Mouse (Mus musculus) gastrocnemius, adult 8-10 months (tissue): ENCODE results near the gene Sri. TPM values are rescaled to one million over a fixed set of nuclear protein-coding genes. Genes with fewer than 3 reads are reported as not detected.
"Not testable (repeated sequence)": the region's sequence is repeated elsewhere in the genome, so short reads cannot be mapped to it uniquely, and the experiment has no call there.

Experiments used
- DNase-seq, 2 experiments: peaks; one replicate each; pipeline ENCODE4 v3.0.0; 2022; ENCODE audit warnings: low spot score in 2 of 2
- total RNA-seq, 4 experiments: library from RNA; stranded (reverse); gene quantifications; 2 replicates each; pipeline ENCODE4 v1.2.4; 2022

The Sri gene
- total RNA-seq, result 10 to 100 TPM in 3 of 4 experiments, 1 to 10 TPM in 1; 8.0 to 22.0 (median 16.0) TPM

DNA sequence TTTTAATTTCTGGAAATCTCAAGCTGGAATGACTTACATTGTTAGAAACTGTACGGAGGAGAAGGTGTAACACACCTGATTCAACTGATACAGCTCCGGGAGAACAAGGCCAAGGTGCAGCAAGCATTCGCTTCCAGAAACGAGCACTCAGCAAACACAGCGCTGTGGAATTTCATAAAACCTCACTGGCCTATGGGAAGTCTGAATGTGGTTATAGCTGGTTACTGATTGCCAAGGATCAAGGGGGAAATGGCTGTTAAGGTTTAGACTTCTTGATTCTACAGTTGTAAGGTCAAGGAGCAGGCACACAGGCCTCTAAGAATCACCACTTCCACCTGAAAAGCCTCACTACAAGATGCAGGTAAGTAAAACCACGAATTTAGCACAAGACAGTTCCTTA, at the start of gene Sri:
Gene Sri, plus strand, starts transcription at position 224 of the 400 bp plus-strand sequence.
- no peak for DNase-seq

DNA sequence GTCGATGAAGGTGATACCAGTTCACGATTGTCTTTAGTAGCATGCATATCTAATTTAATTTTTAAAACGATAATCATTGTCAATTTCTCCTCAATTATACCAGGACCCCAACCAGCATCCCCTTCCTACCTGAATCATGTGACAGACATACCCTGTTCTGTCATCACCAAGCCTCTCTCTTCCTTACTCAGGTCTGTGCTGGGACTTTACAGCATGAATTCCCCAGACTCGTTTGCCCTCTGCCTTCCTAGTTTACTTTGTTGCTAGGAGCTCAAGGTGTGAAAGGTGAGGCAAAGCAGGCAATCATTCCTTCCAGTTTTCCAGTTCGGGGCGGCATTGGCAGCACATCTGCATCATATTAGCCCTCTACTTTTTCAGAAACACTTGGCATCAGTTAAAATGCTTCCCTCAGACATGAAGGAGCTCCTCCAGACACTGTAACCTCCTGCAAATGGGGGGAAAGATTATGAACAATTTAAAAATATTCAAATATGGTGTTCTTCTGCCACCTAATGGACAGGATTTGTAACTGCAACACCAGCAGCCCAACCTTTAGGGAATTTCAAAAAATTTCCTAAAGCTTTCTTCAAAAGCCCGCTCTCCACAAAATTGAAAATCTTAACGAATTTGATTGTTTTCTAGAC, 49.4 kb upstream of the Sri start:
- DNase-seq, result no peak

DNA sequence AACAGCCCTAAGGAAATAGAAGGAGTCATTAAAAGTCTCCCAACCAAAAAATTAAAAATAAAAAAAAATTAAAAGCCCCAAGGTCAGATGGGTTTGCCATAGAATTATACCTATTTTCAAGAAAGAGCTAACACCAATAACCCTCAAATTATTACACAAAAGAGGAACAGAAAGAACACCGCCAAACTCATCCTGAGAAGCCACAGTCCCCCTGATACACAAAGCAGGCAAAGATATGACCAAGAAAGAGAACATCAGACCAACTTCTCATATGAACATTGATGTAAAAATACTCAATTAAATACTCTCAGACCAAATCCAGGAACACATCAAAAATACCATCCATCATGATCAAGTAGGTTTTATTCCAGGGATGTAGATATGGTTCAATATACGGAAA, 48.8 kb upstream of the Sri start:
- no peak for DNase-seq

DNA sequence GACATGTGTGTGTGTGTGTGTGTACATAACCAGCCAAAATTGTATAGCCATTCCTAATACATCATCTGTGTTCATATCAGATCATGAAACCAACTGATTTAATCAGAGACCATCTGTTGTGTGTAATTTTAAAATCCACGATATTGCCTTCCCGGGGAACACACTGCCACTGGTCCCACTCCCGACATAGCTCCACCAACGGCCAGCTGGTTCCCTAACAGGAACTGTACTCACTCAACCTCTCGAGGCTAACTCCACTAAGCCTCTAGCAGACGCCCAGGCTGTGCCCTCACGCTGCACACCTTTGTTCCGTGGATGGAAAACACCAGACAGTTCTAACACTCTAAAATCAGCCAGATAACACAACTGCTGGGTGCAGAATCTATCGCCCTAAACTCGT, 45.4 kb upstream of the Sri start:
- no peak for DNase-seq

DNA sequence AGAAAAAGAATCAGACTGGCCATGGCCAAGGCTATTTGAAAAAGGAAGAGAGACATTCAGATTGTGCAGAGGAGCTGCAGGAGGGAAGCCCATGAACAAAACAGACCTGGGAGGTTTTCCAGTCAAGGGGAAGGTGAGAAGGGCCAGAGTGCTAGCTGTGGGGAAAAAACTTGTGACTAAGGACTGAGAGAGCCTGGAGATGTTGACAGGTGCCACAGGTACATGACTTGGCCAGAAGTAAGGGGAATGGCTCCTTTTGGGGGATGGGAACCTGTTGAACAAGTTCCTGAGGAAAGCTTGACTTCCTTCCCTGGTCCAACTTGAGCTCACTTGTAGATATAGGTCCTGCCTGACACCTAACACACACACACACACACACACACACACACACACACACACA, 43.1 kb upstream of the Sri start:
- no peak for DNase-seq

DNA sequence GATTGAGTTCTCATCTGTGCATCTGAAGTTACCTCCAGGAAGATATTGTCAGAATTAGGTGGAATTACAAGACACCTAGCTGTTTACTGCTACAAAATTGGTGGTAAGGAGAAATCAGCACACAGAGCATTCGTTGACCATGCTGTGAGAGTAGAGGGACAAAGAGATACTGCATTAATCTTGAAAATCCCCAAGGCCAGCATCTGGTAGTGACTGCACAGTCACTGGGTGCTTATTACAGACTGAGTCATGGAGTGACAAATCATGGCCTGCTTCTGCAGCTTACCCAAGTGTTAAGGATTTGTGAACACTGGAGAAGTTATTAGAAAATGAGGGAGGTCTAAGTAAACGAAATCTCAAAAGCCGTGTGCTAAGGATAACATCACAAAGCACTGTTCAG, 32.6 kb upstream of the Sri start:
- no peak for DNase-seq

DNA sequence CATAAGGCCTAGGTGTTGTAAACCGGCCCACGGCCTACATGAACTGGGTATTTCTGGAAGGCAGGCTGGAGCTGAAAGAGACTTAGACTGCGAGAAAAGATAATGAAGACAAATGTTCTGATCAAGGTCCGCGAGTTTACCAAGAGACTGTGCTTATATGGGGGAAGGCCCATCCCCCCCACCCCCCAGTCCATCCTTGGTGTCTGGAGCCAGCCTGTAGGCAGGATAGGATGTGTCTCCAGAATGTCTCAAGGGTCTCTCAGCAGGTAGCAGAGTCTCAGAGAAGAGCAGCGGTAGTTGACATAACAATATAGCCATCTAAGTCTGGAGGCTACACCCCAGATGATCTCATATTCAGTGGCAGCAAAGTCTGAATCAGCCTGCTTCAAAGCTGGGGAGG, 11.3 kb upstream of the Sri start:
- not testable (repeated sequence) for DNase-seq

DNA sequence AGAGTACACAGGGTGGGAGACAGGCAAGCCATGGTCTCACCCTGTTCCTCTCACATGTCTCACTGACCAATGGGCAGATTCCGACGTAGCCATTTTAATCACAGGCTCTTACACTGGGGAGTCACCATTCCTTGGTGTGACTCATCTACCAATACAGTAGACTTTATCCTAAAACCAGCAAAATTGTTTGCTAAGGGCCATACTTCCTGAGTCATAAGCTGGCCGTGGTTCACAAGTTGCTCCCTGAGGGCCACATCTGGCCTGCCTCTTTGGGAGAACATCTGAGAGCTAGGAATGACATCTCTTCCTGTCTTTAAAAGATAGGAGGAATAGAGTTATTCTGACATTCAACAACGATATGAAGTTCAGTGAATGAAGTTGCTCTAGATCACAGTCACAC, 7.9 kb downstream of the Sri start:
- peak in 1 of 2 experiments; percentile 28 for DNase-seq

DNA sequence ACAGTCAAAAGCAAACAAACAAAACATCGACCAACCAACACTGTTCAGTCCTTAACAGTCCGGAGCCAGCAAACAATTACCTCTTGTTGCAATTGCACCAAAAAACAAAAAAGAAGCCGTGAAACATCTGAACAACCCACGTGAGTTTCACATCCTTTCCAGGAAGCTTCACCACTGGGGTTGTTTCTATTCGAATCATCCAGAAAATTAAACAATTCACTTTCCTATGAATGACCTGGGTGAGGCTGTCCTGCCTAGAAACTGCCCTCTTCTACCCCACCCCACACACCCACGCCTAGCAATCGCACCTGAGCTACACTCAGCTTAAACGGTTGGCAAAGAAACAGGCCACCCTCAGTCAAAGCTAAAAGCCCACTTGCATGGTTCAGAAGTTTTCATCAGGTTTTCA, 9.8 kb downstream of the Sri start:
- no peak for DNase-seq

DNA sequence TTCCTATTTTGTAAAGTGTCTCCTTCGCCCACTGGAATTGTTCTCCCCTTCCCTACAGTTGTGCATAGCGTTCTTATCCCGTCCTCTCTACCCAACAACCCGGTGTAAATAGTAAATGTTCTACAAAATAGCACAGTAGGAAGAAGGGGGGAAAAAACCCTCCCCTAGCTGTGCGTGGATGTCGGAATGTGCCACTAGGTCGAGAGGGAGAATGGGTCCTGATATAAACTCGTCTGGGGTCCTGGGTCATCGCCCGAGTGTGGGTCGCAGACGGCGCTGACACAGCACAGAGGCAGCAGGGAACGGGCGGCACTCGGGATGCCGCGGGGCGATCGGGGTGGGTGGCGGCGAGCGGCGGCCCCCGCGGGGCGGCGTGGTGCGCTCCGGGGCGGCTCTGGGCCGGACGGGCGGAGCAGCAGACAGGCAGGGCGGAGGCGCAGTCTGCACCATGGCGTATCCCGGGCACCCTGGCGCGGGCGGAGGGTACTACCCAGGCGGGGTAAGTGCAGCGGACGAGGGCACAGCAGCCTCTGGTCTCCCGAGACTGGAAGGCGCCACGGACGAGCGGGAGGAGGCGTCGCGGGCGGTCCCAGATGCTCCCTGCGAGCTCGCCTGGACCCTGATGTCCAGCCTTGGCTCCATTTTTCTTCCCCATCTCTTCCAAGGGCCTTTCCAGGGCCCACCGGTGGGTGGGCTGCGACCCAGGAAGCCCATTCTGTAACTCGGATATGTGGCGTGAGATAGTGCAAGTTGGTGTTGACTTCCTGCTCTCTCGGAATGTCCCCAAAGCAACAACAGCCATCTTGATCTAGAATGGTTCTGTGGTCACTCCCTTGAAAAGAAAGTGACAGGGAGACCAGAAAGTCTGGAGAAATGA, 10.5 kb downstream of the Sri start:
- peak; percentile 40 to 55 for DNase-seq

DNA sequence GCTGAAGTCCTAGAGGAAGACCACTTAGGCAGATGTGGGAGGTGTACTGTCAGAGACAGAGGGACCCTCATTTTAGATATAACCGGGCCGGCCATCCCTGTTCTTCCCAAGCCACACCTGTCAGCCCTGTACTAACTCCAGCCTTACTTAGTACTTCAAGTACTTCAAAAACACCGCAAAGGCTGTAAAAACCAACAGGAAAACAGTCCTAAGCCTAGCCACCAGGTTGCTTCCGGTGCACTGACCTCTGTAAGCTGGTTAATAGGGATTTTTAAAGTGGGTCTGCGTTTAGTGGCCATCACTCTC, 11.1 kb downstream of the Sri start:
- DNase-seq, result no peak

DNA sequence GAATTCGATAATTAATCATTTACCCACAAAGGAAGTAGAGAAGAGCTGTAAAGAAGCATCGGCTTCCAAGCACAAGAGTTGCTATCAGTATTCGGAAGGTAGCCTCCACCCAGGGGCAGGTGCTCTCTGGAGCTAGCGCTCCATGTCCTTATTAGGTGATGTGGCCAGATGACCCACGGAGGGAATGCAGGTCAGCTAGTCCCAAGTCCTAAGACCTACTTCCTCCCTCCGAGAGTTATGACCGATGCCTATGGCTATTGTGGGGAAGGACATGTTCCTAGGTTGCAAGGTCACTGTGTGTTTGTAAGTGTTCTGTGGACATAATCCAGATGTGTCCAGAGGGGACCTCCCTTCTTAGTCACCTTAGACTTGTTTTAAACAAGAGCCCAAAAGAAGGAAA, 12.2 kb downstream of the Sri start:
- no peak for DNase-seq

DNA sequence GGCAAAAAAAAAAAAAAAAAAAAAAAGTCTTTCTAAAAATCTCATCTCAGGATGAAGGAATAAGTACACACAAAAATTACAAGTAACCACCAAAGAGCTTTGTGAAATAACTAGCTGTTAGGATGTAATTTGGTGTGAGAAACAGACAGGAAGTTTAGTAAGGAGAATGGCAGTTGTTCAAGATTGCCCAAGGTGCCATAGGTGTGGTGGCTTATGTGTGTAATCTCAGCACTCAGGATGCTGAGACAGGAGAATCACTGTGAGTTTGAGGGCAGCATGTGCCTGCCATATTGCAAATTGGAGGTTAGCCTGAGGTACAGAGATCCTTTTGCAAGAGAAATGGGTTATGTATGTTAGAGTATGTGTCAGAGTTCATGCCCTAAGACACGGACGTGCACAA, 16.6 kb downstream of the Sri start:
- DNase-seq, result no peak

DNA sequence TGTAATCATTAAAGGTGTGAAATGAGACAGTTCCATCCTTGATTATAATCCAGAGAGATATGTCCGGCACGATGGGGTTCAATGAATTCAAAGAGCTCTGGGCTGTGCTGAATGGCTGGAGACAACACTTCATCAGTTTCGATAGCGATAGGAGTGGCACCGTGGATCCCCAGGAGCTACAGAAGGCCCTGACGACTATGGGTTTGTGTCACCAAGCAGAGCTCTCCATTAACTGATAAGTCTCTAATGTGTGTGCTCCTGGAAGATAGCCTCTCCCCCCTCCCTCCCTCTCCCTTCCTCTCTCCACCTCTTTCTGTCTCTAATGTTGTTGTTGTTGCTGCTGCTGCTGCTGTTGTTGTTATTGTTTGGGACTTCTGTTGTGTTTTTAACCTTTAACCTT, 17.3 kb downstream of the Sri start:
- DNase-seq, result no peak

DNA sequence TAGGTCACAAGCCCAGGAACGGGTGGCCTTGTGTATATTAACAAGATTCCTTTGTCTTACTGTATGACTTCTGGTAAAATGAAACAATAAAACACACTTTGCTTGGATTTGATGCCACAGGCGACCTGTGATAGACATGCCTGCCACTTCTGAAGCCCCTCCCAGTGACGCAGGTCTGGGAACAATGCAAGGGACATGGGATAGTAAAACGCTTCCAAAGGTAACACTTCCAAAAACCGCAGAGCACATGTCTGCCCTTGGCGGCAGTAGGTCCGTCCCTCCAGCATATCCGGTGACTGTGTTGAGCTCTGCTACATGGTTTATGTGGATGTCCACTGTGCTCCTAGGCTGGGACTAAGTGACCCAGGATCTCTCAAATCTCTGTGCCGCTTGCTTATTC, 27.5 kb downstream of the Sri start:
- DNase-seq, result no peak

DNA sequence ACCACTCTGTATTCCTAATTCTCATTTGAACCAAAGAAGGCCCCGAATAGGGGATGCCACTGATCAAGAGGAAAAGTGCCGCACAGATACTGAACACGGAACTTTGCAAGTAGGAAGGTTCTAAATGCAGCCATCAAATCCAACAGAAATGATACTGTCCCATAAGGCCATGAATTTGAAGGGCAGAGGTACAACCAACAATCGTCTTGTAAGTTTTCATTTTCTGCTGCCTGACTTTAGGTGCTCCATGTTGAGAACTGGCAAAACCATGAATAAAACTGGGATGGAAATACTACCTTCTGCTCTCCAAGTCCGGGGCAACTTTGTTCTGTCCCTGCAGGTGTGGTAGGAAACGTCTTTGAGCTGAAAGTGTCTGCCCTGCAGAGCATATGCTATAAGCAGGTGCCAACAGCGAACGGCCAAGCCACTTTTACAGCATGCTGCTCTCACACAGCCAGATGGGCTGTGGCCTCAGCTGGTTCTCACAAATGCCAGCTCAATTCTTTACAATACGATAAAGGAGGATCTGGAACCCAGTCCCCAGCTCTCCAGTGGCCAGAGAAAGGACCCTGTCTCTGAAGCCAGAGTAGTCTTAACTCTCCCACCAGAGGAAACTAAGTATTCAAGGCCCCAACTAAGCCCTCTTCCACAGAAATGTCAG, 28.2 kb downstream of the Sri start:
- no peak for DNase-seq

DNA sequence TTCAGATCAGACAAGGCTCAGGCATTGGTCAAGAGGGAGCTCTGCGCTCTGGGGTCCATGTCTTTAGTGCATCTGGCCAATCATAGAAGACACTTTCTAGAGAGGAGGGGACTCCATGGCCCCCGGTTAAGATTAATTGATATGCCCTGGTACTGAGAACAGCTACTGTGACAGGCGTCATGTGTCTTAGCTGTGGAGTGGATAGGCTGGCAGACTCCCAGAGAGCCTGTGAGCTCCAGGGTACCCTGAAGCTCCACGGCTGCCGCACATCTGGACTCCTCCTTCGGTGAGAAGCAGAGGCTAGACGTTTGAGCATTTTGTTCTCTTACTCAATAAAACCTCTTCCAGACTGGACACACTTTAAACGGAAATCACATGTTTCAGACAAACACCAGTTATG, 31.6 kb downstream of the Sri start:
- DNase-seq, result no peak

DNA sequence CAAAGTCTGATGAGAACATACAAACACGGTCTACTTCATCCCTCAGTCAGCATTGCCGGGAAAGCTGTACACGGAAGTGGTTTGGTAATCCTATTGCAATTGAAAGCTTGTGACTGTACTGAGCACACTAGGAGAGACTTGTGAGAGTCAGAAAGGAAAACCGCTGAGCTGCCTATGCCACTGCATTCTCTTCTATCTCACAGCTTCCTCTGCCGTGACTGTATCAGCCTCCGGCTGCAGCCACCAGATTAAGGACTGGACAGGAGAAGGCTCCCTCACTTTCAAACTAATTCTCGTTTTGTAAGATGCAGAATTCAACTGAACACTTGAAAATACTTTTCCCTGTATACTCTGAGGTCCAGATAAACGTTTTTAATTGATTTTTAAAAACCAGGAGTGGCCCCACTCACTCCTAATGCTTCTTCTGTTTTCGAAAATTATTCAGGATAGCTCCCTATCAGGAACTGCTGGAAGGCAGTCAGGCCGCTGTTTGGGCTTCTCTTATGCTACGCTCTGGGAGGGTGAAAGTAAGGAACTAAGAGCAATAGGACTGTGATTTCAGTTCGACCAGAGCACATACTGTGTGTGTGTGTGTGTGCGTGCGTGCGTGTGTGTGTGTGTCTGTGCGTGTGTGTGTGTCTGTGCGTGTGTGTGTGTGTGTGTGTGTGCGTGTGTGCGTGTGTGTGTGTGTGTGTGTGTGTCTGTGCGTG, 37.1 kb downstream of the Sri start:
- no peak for DNase-seq

DNA sequence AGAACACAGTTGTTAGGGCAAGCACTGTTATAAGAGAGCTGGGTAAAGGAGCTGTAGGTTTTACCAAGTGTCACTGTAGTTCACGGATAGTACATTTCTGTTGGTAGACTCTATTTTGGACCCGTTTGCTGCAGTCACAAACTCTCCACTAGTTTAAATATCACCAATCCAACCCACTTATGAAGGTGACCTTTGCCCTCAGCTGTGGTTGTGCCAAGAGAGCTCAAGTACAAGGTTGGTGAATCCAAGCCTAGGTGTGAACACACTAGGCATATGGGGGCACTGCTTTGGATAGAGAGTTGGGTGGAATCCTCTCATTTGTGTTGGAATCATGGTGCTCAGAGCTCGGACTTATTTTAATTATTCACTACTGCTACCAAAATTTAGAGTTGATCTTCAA, 39.8 kb downstream of the Sri start:
- DNase-seq, result no peak

DNA sequence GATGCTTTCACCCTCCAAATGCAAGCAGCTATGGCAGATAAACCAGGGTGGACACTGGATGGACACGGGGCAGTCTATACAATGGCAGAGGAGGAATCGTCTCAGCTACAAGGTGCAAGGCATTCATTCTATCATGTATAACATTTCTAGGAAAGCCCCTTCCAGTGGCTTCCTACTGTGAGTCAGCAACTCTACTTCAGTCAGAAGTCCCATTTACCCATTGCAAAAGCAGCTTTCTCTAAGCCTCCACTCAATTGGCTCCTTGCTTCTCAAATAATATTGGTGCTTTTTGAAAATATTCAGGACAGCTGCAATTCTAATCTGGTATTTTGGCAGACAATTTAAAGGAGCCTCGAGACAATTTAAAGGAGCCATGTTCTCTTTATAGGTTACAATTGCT, 42.3 kb downstream of the Sri start:
- DNase-seq, result no peak

DNA sequence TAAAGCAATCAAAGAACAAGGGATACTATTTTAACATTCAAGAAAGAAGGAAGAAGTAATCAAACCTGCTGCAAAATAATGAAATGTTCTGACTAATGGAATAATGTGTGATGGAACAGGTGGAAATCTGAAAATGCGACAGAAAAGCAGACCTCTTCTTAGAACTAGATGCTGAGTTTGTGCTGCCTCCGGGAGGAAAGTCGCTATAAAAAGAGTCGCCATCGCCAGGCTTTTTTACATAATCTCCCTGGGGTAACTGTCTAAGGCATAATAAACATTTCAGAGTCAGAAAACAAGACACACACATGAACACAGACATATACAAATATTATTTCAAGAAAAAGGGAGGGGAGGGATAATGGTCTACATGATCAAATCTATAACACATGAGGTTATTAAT, 49.0 kb downstream of the Sri start:
- no peak for DNase-seq

DNA sequence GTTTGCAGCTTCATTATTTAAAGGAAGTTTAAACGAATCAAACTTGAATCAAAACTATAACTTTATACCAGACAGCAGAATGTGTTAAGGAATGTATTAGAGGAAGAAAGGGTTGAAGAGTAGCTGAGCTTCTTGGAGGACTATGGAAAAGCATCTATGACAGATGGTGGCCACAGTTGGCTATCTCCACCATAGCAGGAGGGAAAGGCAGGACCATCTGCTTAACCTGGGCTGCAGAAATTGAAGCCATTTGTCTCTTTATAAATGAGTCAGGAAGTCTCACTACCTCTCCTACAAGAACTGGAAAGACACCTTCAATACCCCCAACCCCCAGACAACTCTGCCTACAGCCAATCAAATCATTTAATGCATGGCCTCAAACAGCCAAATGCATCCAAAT, 49.8 kb downstream of the Sri start:
- no peak for DNase-seq
